Mouse (Mus musculus) heart, embryonic 10.5 days (tissue): ENCODE measurements around the gene Tle6. TPM values are rescaled to one million over a fixed set of nuclear protein-coding genes. Genes with fewer than 3 reads are reported as not detected.
A peak's percentile ranks its signal among the peaks of the same experiment; 100 is the strongest.

ENCODE experiments used
- DNase-seq: peaks from one replicate; pipeline ENCODE4 v3.0.0-alpha.2; 2017; ENCODE audit warnings: low spot score
- H3K27ac ChIP-seq: fragments of 300-500 bp; sonication (generic); 2 replicates; pipeline ENCODE4 v1.5.1; 2016; ENCODE audit warnings: mild to moderate bottlenecking
- H3K27me3 ChIP-seq: fragments of 300-500 bp; sonication (generic); 2 replicates; pipeline ENCODE4 v1.6.1; 2016; ENCODE audit warnings: mild to moderate bottlenecking; ENCODE audit not compliant: poor library complexity, insufficient read depth, severe bottlenecking
- H3K36me3 ChIP-seq: fragments of 300-500 bp; sonication (generic); 2 replicates; pipeline ENCODE4 v1.6.1; 2016; ENCODE audit warnings: mild to moderate bottlenecking, moderate library complexity
- H3K4me1 ChIP-seq: fragments of 300-500 bp; sonication (generic); 2 replicates; pipeline ENCODE4 v1.6.1; 2016; ENCODE audit warnings: mild to moderate bottlenecking
- H3K4me3 ChIP-seq: fragments of 300-500 bp; sonication (generic); 2 replicates; pipeline ENCODE4 v1.5.1; 2016; ENCODE audit warnings: mild to moderate bottlenecking, moderate library complexity
- H3K9me3 ChIP-seq: fragments of 300-500 bp; sonication (generic); 2 replicates; pipeline ENCODE4 v1.6.1; 2016; ENCODE audit warnings: mild to moderate bottlenecking, moderate library complexity
- WGBS: fragments of 180-500 bp; shearing (Covaris S2); methylation state at CpG from one replicate; pipeline ENCODE4 v1.1.7; 2016; 5-methylcytosine and 5-hydroxymethylcytosine counted together
- polyA plus RNA-seq: library from polyadenylated mRNA; unstranded; fragments of >200 nt; fragmentation: Nextera tagmentation; extraction: Ambion mirVana; gene quantifications from 2 replicates; pipeline ENCODE4 v1.2.1, GENCODE M21; 2016

The Tle6 gene
- polyA plus RNA-seq, 1 experiment from 2014 or later, result 29.0 TPM

DNA sequence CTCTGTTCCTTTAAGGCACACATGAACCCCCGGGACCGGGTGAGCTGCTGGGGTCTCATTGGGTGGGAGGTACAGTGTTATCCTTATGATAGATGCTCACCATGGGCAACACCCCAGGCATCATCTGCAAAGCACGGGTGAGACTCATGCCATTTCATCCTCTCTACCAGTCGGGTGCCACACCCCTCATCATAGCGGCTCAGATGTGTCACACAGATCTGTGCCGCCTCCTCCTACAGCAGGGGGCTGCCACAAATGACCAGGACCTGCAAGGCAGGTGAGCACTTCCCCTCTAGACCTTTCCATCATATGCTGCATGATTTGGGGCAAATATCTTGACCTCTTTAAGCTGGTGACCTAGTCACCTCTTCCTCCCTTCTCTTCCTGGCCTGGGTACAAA is 37.2 kb upstream of the Tle6 start:
- DNase-seq, result no peak
- WGBS, result 70% methylated on average over 6 of the region's 6 CpGs
- H3K27ac ChIP-seq, result no peak overlapping the region
- no peak overlapping the region for H3K4me3 ChIP-seq
- peaks cover 26% of the 10 kb centered on the region for H3K4me1 ChIP-seq
- H3K27me3 ChIP-seq, result no peaks in the 10 kb centered on the region; the same call in 1 of the 2 replicates
- no peaks in the 10 kb centered on the region for H3K9me3 ChIP-seq
- H3K36me3 ChIP-seq, result no peaks in the 10 kb centered on the region; the same call in 1 of the 2 replicates

DNA sequence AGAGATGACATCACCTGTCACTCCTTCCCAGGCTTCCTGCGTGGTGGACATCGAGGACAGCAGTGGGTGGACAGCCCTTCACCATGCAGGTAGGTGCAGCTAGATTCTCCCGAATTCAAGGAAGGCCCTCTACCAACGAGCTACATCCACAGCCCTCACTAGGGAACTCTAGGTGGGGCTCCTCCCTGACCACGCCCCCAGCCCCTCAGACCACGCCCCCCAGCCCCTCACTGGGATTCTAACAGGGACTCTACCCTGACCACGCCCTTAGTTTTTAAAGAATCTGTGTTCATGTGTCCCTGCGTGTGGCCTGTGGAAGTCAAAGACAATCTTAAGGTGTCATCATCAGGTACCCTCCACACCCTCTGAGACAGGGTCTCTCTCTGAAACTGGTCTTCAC is 35.5 kb upstream of the Tle6 start:
- no peak overlapping the region for H3K4me3 ChIP-seq
- H3K9me3 ChIP-seq, result no peaks in the 10 kb centered on the region
- DNase-seq, result no peak
- WGBS, result 14% methylated on average over 8 of the region's 8 CpGs
- H3K27ac ChIP-seq, result no peak overlapping the region
- peaks cover 16% of the 10 kb centered on the region for H3K4me1 ChIP-seq
- H3K27me3 ChIP-seq, result no peaks in the 10 kb centered on the region; the same call in 1 of the 2 replicates
- no peaks in the 10 kb centered on the region; the same call in 1 of the 2 replicates for H3K36me3 ChIP-seq

DNA sequence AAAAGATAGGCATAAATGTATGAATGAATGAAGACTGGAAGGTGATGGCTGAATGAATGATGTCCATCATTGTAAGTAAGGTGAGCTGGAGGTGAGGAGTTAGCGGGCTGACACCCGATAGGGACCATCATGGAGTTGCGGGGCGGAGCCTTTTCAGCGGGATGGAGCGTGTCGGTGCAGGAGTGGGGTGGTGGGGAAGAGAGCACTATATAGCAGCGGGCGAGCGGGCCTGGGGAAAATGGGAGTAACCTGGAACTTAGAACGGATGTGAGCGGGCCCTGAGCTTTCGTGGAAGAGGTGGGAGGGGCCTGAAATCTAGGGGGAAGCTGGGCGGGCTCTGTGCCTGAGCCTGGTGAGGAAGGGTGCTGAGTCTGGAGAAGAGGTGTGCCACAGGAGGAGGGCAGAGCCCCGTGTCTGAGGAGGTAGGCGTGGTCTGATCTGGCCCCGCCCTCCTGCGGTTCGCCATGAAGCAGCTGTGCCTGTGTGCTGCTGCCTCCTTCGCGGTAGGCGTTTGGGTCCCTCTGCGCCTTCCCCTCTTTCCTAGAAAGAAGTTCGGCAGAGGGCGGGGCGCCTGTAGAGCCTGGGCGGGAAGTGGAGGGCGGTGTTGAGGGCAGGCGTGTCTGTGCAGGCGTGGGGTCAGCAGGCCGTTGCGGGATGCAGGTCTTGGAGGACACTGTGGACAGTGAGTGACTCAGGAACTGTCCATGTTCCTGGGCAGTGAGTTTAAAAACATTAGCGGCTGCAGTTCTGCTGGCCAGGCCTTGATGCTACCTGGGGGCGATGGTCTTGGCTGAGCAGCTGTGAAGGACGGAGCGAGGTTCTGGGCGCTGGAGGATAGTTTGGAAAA is 32.6 kb upstream of the Tle6 start:
- Histone ChIP-seq H3K27me3 (no peaks in the 10 kb centered on the region; the same call in 1 of the 2 replicates), H3K9me3 (no peaks in the 10 kb centered on the region), H3K36me3 (no peaks in the 10 kb centered on the region), H3K4me1 (peaks cover 17% of the 10 kb centered on the region), H3K27ac (peak overlapping the region; percentile 78), H3K4me3 (peak overlapping the region; percentile 67)
- DNase-seq, result peak; percentile 95
- WGBS, result 4% methylated on average over 37 of the region's 37 CpGs

GRCm38 (mm10) chr10:81628390-81628789 is 27.5 kb upstream of the Tle6 start, which contains the start of gene Ankrd24:
Ankrd24 (plus strand) TSS chr10:81628540.
- no peak for DNase-seq
- Histone ChIP-seq H3K4me1 (peaks cover 38% of the 10 kb centered on the region), H3K27ac (peak within 1 kb of the TSS; percentile 95), H3K4me3 (peak within 1 kb of the TSS; percentile 77), H3K27me3 (no peaks in the 10 kb centered on the region), H3K36me3 (peaks cover 31% of the 10 kb centered on the region), H3K9me3 (no peaks in the 10 kb centered on the region)
- 71% methylated on average over 16 of the region's 16 CpGs for WGBS

GRCm38 (mm10) chr10:81627836-81628220 is 27.0 kb upstream of the Tle6 start:
- 58% methylated on average over 7 of the region's 7 CpGs for WGBS

GRCm38 (mm10) chr10:81626994-81627835 is 26.3 kb upstream of the Tle6 start, which contains the start of gene Sirt6:
Sirt6 (minus strand) TSS chr10:81627797.
- no peaks in the 10 kb centered on the region for H3K27me3 ChIP-seq
- peak within 1 kb of the TSS; percentile 95 for H3K27ac ChIP-seq
- DNase-seq, result peak; percentile 97
- WGBS, result 6% methylated on average over 40 of the region's 40 CpGs
- H3K9me3 ChIP-seq, result no peaks in the 10 kb centered on the region
- H3K4me3 ChIP-seq, result peak within 1 kb of the TSS; percentile 77
- H3K4me1 ChIP-seq, result peaks cover 34% of the 10 kb centered on the region
- H3K36me3 ChIP-seq, result peaks cover 43% of the 10 kb centered on the region

More at GRCm38 (mm10) chr10:81627836-81628220, 27.0 kb upstream of the Tle6 start:
- H3K36me3 ChIP-seq, result peaks cover 37% of the 10 kb centered on the region
- DNase-seq, result no peak
- H3K4me1 ChIP-seq, result peaks cover 34% of the 10 kb centered on the region
- H3K9me3 ChIP-seq, result no peaks in the 10 kb centered on the region
- peak overlapping the region; percentile 77 for H3K4me3 ChIP-seq
- peak overlapping the region; percentile 95 for H3K27ac ChIP-seq
- no peaks in the 10 kb centered on the region for H3K27me3 ChIP-seq

GRCm38 (mm10) chr10:81626101-81626993 is 25.5 kb upstream of the Tle6 start:
- peak overlapping the region; percentile 95 for H3K27ac ChIP-seq
- WGBS, result 88% methylated on average over 22 of the region's 22 CpGs
- DNase-seq, result no peak
- peak overlapping the region; percentile 77 for H3K4me3 ChIP-seq
- peaks cover 50% of the 10 kb centered on the region for H3K36me3 ChIP-seq
- no peaks in the 10 kb centered on the region for H3K9me3 ChIP-seq
- no peaks in the 10 kb centered on the region for H3K27me3 ChIP-seq
- peaks cover 34% of the 10 kb centered on the region for H3K4me1 ChIP-seq

- WGBS, result 50% methylated on average over 8 of the region's 8 CpGs
- H3K36me3 ChIP-seq, result peaks cover 57% of the 10 kb centered on the region
- no peaks in the 10 kb centered on the region for H3K27me3 ChIP-seq
These were observed 22.6 kb upstream of the Tle6 start for GRCm38 (mm10) chr10:81623441-81623840.

DNA sequence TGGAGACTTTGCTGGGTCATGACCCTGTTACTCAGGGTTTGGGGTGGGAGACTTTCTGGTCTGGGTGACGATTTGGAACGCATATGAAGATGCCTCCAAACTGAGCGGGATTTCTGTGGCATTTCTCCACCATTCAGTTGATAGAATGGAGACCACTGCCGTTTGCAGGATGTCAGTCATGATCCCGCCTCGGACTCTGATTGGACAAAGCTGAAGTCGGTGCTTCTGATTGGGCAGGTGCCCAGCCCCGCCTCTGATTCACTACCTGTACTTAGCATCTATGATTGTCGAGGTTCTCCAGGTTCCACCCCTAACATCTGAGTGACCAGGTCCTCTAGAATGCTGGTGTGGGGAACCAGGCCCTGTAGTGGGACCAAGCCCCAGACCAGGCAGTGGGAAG is 19.9 kb upstream of the Tle6 start:
- WGBS, result 44% methylated on average over 9 of the region's 9 CpGs
- H3K4me3 ChIP-seq, result no peak overlapping the region
- H3K36me3 ChIP-seq, result peaks cover 50% of the 10 kb centered on the region
- no peaks in the 10 kb centered on the region for H3K27me3 ChIP-seq
- H3K9me3 ChIP-seq, result no peaks in the 10 kb centered on the region
- H3K27ac ChIP-seq, result no peak overlapping the region
- no peak for DNase-seq
- peaks cover 11% of the 10 kb centered on the region; the same call in 1 of the 2 replicates for H3K4me1 ChIP-seq

More at GRCm38 (mm10) chr10:81623441-81623840, 22.6 kb upstream of the Tle6 start:
- Histone ChIP-seq H3K4me1 (peaks cover 33% of the 10 kb centered on the region), H3K27ac (no peak overlapping the region), H3K9me3 (no peaks in the 10 kb centered on the region), H3K4me3 (no peak overlapping the region)
- no peak for DNase-seq

GRCm38 (mm10) chr10:81619976-81620375 is 19.1 kb upstream of the Tle6 start:
- WGBS, result 85% methylated on average over 5 of the region's 5 CpGs
- Histone ChIP-seq H3K4me3 (no peak overlapping the region), H3K9me3 (no peaks in the 10 kb centered on the region), H3K27me3 (no peaks in the 10 kb centered on the region), H3K4me1 (peaks cover 8% of the 10 kb centered on the region; the same call in 1 of the 2 replicates), H3K36me3 (peaks cover 42% of the 10 kb centered on the region), H3K27ac (no peak overlapping the region)
- DNase-seq, result no peak

DNA sequence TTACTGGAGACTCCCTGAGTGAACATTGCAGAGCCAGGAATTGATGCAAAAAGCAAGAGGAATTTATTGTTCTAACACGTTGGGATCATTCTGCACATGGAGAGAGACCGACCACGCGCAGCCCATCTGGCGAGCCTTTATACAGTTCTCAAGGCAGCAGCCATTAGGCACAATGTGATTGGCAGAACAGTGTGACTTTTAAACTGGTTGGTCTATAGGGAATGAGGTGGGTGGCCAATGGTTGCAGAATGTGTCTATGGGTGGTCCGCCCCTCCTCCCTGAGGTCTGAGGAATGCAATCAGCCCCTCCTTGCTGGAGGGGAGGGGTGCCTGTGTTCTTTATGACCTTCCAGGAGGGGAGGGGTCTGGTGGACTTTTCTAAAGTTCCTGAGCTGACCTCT is 14.6 kb upstream of the Tle6 start:
- H3K4me1 ChIP-seq, result no peaks in the 10 kb centered on the region
- no peak overlapping the region for H3K27ac ChIP-seq
- DNase-seq, result no peak
- H3K27me3 ChIP-seq, result no peaks in the 10 kb centered on the region; the same call in 1 of the 2 replicates
- no peaks in the 10 kb centered on the region for H3K36me3 ChIP-seq
- no peak overlapping the region for H3K4me3 ChIP-seq
- WGBS, result 75% methylated on average over 6 of the region's 6 CpGs
- H3K9me3 ChIP-seq, result no peaks in the 10 kb centered on the region

GRCm38 (mm10) chr10:81612779-81613178 is 11.9 kb upstream of the Tle6 start:
- Histone ChIP-seq H3K9me3 (no peaks in the 10 kb centered on the region), H3K4me3 (no peak overlapping the region), H3K36me3 (peaks cover 16% of the 10 kb centered on the region; the same call in 1 of the 2 replicates), H3K4me1 (no peaks in the 10 kb centered on the region), H3K27ac (no peak overlapping the region), H3K27me3 (no peaks in the 10 kb centered on the region; the same call in 1 of the 2 replicates)
- 63% methylated on average over 3 of the region's 3 CpGs for WGBS
- no peak for DNase-seq
